In genomic region chr11:37532476-37532875, GRCm38 (mm10) we compare ENCODE assay signal across 10 mouse cellular contexts.
DNase-seq lines count a peak whose midpoint lies in the region; ATAC-seq and TF ChIP-seq lines count a peak whose summit lies in the region.
"Had no signal": no experiment of that assay in that cellular context is flagged by ENCODE, and none has a peak within 500 bp of the region (broad histone marks: within the 10 kb centered on the region; RNA-seq: fewer than 3 reads in every experiment).

No protein-coding gene starts in this region.

- TF ChIP-seq CTCF in heart, adult 2 months (IDR thresholded peaks at IDR 0.05): no peak

- H3K4me3 ChIP-seq in kidney, embryonic 16.5 days (ENCODE audit: low read length): no peak overlapping the region
- H3K4me3 ChIP-seq in heart, adult 2 months: no peak overlapping the region
- H3K4me3 ChIP-seq: lung, embryonic 15.5 days; stomach, embryonic 15.5 days had no signal

- TF ChIP-seq POLR2A in heart, adult 2 months (IDR thresholded peaks at IDR 0.05; ENCODE audit: insufficient read depth, low read depth, low read length): 0 out of 2 replicates have a peak, but pooled peaks have one; percentile 14

- no peak for TF ChIP-seq EP300 in heart, adult 2 months (IDR thresholded peaks at IDR 0.05; ENCODE audit: insufficient read depth, low read depth, low read length)

- DNase-seq in kidney, adult 11 months: peak; percentile 2
- peak; percentile 39 to 56 for DNase-seq in heart, adult 2 months
- peak; percentile 67 to 68 for DNase-seq in heart, postnatal 10 days
- DNase-seq in lung, postnatal 10 days: peak; percentile 36
- no peak for DNase-seq in B cell, adult 2 months
- DNase-seq: cerebellum, adult 9-11 months had no signal

- H3K4me1 ChIP-seq in kidney, embryonic 16.5 days (ENCODE audit: insufficient read depth, low read length): no peaks in the 10 kb centered on the region
- no peaks in the 10 kb centered on the region for H3K4me1 ChIP-seq in heart, adult 2 months (ENCODE audit: control insufficient read depth, insufficient read depth, low read length)

- no peaks in the 10 kb centered on the region for H3K27me3 ChIP-seq in kidney, embryonic 16.5 days (ENCODE audit: insufficient read depth, low read length)
- H3K27me3 ChIP-seq in heart, adult 2 months (ENCODE audit: control insufficient read depth, insufficient read depth, low read length): no peaks in the 10 kb centered on the region
- H3K27me3 ChIP-seq: lung, embryonic 15.5 days; stomach, embryonic 15.5 days had no signal

- H3K36me3 ChIP-seq in kidney, embryonic 16.5 days (ENCODE audit: insufficient read depth, low read length): no peaks in the 10 kb centered on the region
- peaks cover 2% of the 10 kb centered on the region; the same call in 1 of the 2 replicates for H3K36me3 ChIP-seq in heart, adult 2 months (ENCODE audit: control insufficient read depth, insufficient read depth, low read length)
- H3K36me3 ChIP-seq: lung, embryonic 15.5 days; stomach, embryonic 15.5 days had no signal

- intact Hi-C loops in heart, adult 2 months (cut with DNase I): no loop called here
- intact Hi-C loops in heart, postnatal 10 days (cut with DNase I): no loop called here

- 47% methylated on average over 2 of the region's 2 CpGs for WGBS in kidney, embryonic 16.5 days
- WGBS in heart, adult 2 months: 5% methylated on average over 2 of the region's 2 CpGs

- no peak overlapping the region for H3K9ac ChIP-seq in kidney, embryonic 16.5 days (replicated peaks; ENCODE audit: low read length)
- no peak overlapping the region for H3K9ac ChIP-seq in heart, adult 2 months (ENCODE audit: low read depth, low read length)
- H3K9ac ChIP-seq: lung, embryonic 15.5 days; stomach, embryonic 15.5 days had no signal

- H3K27ac ChIP-seq in kidney, embryonic 16.5 days (ENCODE audit: low read length): no peak overlapping the region
- peak overlapping the region; percentile 38 for H3K27ac ChIP-seq in heart, adult 2 months
- H3K27ac ChIP-seq: lung, embryonic 15.5 days; stomach, embryonic 15.5 days had no signal

- ATAC-seq in kidney, embryonic 16.5 days (ENCODE audit: low FRiP score, low TSS enrichment): no peak
- no peak for ATAC-seq in cerebellum, adult (ENCODE audit: insufficient number of reproducible peaks, low FRiP score, low TSS enrichment)

- H3K79me2 ChIP-seq in heart, adult 2 months (replicated peaks; ENCODE audit: control insufficient read depth, insufficient read depth, low read length): no peaks in the 10 kb centered on the region

- no peak overlapping the region for H3K4me2 ChIP-seq in kidney, embryonic 16.5 days (replicated peaks; ENCODE audit: low read depth, low read length)
- H3K4me2 ChIP-seq: lung, embryonic 15.5 days; stomach, embryonic 15.5 days had no signal

- no peaks in the 10 kb centered on the region for H3K9me3 ChIP-seq in kidney, embryonic 16.5 days (ENCODE audit: low read length)
- H3K9me3 ChIP-seq: lung, embryonic 15.5 days; stomach, embryonic 15.5 days had no signal

Comparison
In these comparisons a context has a peak if more than half of its experiments do, and no peak if none do; other contexts are left out.
1. DNase-seq: peak in kidney, adult 11 months (single experiment), heart, adult 2 months (2 of 2), heart, postnatal 10 days (2 of 2) and lung, postnatal 10 days (single experiment); none in B cell, adult 2 months (0 of 2).